11 mouse cellular contexts compared by ENCODE assay signal in the genomic region with DNA sequence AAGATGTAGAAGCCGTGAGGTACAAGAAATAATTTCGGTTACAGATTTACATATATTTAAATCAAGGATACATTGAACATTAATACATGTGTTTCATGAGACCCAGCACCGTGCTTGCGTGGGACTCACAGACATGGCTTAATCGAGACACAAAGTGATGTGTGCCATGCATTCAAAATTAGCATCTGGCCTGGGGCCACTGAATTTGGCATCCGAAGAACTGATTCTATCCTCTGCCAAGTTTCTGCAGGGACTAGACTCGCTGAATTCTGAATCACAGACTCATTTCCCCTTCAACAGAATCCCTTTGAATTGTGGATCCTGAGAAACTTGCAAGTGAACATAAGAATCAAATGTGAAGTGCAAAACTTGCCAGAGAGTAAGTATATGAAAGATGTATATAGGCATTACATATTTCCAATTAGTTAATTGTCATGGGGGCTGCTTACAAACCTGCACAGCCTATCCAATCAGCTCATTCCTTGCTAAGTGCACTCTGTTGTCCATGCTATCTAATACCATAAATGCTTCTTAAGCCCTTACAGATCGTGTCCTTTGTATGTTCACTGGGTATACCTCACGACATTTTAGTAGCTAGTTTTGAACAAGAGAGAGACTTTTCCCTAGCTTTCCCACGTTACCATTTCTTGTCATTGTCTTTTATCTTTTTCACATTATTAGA.
DNase-seq lines count a peak whose midpoint lies in the region; ATAC-seq and TF ChIP-seq lines count a peak whose summit lies in the region.
"Had no signal": no experiment of that assay in that cellular context is flagged by ENCODE, and none has a peak within 500 bp of the region (broad histone marks: within the 10 kb centered on the region; RNA-seq: fewer than 3 reads in every experiment).

No protein-coding gene starts in this region.

- no peak overlapping the region for H3K4me3 ChIP-seq in hindbrain, embryonic 12.5 days
- no peak overlapping the region for H3K4me3 ChIP-seq in hindbrain, embryonic 11.5 days (ENCODE audit: low read depth, low read length)
- no peak overlapping the region for H3K4me3 ChIP-seq in left cerebral cortex, adult 2 months
- no peak overlapping the region for H3K4me3 ChIP-seq in liver, embryonic 12.5 days
- H3K4me3 ChIP-seq: limb, embryonic 13.5 days had no signal

- intact Hi-C loops in left cerebral cortex, adult 2 months (cut with DNase I): no loop called here
- intact Hi-C loops in heart, postnatal 25 days (cut with DNase I): no loop called here

- no peaks in the 10 kb centered on the region for H3K9me3 ChIP-seq in hindbrain, embryonic 12.5 days (replicated peaks)
- H3K9me3 ChIP-seq in hindbrain, embryonic 11.5 days (ENCODE audit: control insufficient read depth, low read length): no peaks in the 10 kb centered on the region
- no peaks in the 10 kb centered on the region for H3K9me3 ChIP-seq in liver, embryonic 12.5 days (replicated peaks)
- H3K9me3 ChIP-seq: limb, embryonic 13.5 days had no signal

- no peaks in the 10 kb centered on the region for H3K4me1 ChIP-seq in hindbrain, embryonic 12.5 days
- no peaks in the 10 kb centered on the region for H3K4me1 ChIP-seq in hindbrain, embryonic 11.5 days (replicated peaks; ENCODE audit: control insufficient read depth, insufficient read depth, low read length)
- H3K4me1 ChIP-seq in liver, embryonic 12.5 days: no peaks in the 10 kb centered on the region
- H3K4me1 ChIP-seq: limb, embryonic 13.5 days had no signal

- peak; percentile 76 for ATAC-seq in hindbrain, embryonic 12.5 days (ENCODE audit: low FRiP score)
- ATAC-seq in hindbrain, embryonic 11.5 days (ENCODE audit: low FRiP score): no peak
- no peak for ATAC-seq in inflammation-experienced regulatory T-cells, adult 6 months
- ATAC-seq in liver, embryonic 12.5 days: no peak
- ATAC-seq: activated CD4-positive, CD25-positive, alpha-beta regulatory T cell, adult 4 months had no signal

- H3K27ac ChIP-seq in hindbrain, embryonic 12.5 days: no peak overlapping the region
- no peak overlapping the region for H3K27ac ChIP-seq in hindbrain, embryonic 11.5 days (ENCODE audit: low read depth, low read length)
- no peak overlapping the region for H3K27ac ChIP-seq in left cerebral cortex, adult 2 months
- H3K27ac ChIP-seq in liver, embryonic 12.5 days: no peak overlapping the region
- H3K27ac ChIP-seq: limb, embryonic 13.5 days had no signal

- no peak overlapping the region for H3K4me2 ChIP-seq in hindbrain, embryonic 12.5 days (replicated peaks)
- H3K4me2 ChIP-seq in hindbrain, embryonic 11.5 days (replicated peaks; ENCODE audit: low read depth, low read length): no peak overlapping the region
- H3K4me2 ChIP-seq in liver, embryonic 12.5 days: no peak overlapping the region
- H3K4me2 ChIP-seq: limb, embryonic 13.5 days had no signal

- no peaks in the 10 kb centered on the region for H3K27me3 ChIP-seq in hindbrain, embryonic 12.5 days
- H3K27me3 ChIP-seq in hindbrain, embryonic 11.5 days (ENCODE audit: control insufficient read depth, insufficient read depth, low read length): no peaks in the 10 kb centered on the region
- H3K27me3 ChIP-seq in liver, embryonic 12.5 days (replicated peaks): no peaks in the 10 kb centered on the region
- H3K27me3 ChIP-seq: CH12.LX; limb, embryonic 13.5 days had no signal

- no peak for TF ChIP-seq CTCF in left cerebral cortex, adult 2 months (IDR thresholded peaks at IDR 0.05)

- DNase-seq in hindbrain, embryonic 11.5 days (ENCODE audit: low spot score): no peak
- peak; percentile 55 to 56 for DNase-seq in frontal cortex, postnatal 14 days (ENCODE audit: low spot score in 2 of 2)
- peak; percentile 38 to 63 for DNase-seq in left cerebral cortex, adult 2 months (ENCODE audit: extremely low spot score in 1 of 2, low spot score in 2 of 2)
- peak; percentile 38 to 40 for DNase-seq in right cerebral cortex, postnatal 36 days (ENCODE audit: low spot score in 2 of 2)
- DNase-seq in heart, postnatal 25 days (ENCODE audit: low spot score): no peak

- no peaks in the 10 kb centered on the region for H3K36me3 ChIP-seq in hindbrain, embryonic 12.5 days
- H3K36me3 ChIP-seq in hindbrain, embryonic 11.5 days (ENCODE audit: control insufficient read depth, insufficient read depth, low read length): no peaks in the 10 kb centered on the region
- no peaks in the 10 kb centered on the region for H3K36me3 ChIP-seq in liver, embryonic 12.5 days
- H3K36me3 ChIP-seq: limb, embryonic 13.5 days had no signal

- WGBS in hindbrain, embryonic 12.5 days: 75% methylated on average over 10 of the region's 10 CpGs
- WGBS in hindbrain, embryonic 11.5 days: 85% methylated on average over 10 of the region's 10 CpGs
- WGBS in liver, embryonic 12.5 days (ENCODE audit: insufficient replicate concordance): 72% methylated on average over 10 of the region's 10 CpGs

- no peak overlapping the region for H3K9ac ChIP-seq in hindbrain, embryonic 12.5 days
- no peak overlapping the region for H3K9ac ChIP-seq in hindbrain, embryonic 11.5 days (ENCODE audit: low read depth, low read length)
- H3K9ac ChIP-seq in liver, embryonic 12.5 days: no peak overlapping the region
- H3K9ac ChIP-seq: limb, embryonic 13.5 days had no signal

Comparison
In these comparisons a context has a peak if more than half of its experiments do, and no peak if none do; other contexts are left out.
1. DNase-seq: peak in frontal cortex, postnatal 14 days (2 of 2), left cerebral cortex, adult 2 months (2 of 2) and right cerebral cortex, postnatal 36 days (2 of 2); none in hindbrain, embryonic 11.5 days (single experiment) and heart, postnatal 25 days (single experiment).